26 mouse cellular contexts compared by ENCODE assay signal in the genomic region with DNA sequence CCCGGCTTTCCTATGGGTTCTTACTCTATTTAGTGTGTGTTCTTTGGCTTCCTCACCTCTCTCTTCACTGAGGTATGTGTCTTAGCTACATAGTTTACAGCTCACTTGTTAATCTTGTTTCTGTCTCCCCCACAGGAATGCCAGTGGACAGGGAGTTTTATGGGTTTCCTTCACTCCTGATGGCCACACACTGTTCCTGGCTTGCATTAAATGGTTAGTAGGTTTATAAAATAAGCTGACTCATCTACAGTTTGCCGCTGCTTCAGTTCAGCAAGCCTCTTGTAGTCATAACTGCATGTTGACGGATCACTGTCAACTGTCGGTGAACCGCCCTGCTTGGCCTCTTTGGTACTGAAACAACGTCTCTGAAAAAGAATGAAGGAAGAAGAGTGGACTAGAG.
"Had no signal": no experiment of that assay in that cellular context is flagged by ENCODE, and none has a peak within 500 bp of the region (broad histone marks: within the 10 kb centered on the region; RNA-seq: fewer than 3 reads in every experiment).

No protein-coding gene starts in this region.

- H3K4me3 ChIP-seq: heart, embryonic 10.5 days; heart, embryonic 12.5 days; hindbrain, embryonic 10.5 days; hindbrain, embryonic 12.5 days; layer of hippocampus, adult 2 months; left cerebral cortex, adult 2 months; limb, embryonic 10.5 days; limb, embryonic 12.5 days; liver, embryonic 13.5 days; liver, embryonic 15.5 days had no signal

- DNase-seq: gastrocnemius, postnatal 14 days; gastrocnemius, postnatal 36 days; heart, adult 18-20 months; heart, postnatal 10 days; heart, postnatal 4 days; kidney, adult 18-20 months; kidney, adult 8-10 months; kidney, postnatal 10 days; kidney, postnatal 25 days; kidney, postnatal 4 days; liver; liver, embryonic 13.5 days had no signal

- H3K9me3 ChIP-seq: limb, embryonic 10.5 days had no signal

- H3K27ac ChIP-seq: heart, embryonic 10.5 days; hindbrain, embryonic 10.5 days; hindbrain, embryonic 12.5 days; hindbrain, embryonic 14.5 days; layer of hippocampus, adult 2 months; left cerebral cortex, adult 2 months; limb, embryonic 10.5 days; limb, embryonic 12.5 days; liver, embryonic 13.5 days; liver, embryonic 15.5 days had no signal

- H3K27me3 ChIP-seq: heart, embryonic 12.5 days; hindbrain, embryonic 12.5 days; limb, embryonic 12.5 days; liver, embryonic 13.5 days; liver, embryonic 15.5 days had no signal

- H3K9ac ChIP-seq: heart, embryonic 12.5 days; hindbrain, embryonic 12.5 days; hindbrain, embryonic 14.5 days; limb, embryonic 12.5 days; liver, embryonic 13.5 days; liver, embryonic 15.5 days had no signal

- ATAC-seq: hindbrain, embryonic 16.5 days; inflammation-experienced regulatory T-cells, adult 6 months; intestine, embryonic 16.5 days had no signal

- H3K4me1 ChIP-seq: heart, embryonic 10.5 days; heart, embryonic 12.5 days; hindbrain, embryonic 10.5 days; hindbrain, embryonic 12.5 days; limb, embryonic 10.5 days; limb, embryonic 12.5 days; liver, embryonic 13.5 days; liver, embryonic 15.5 days had no signal

- H3K36me3 ChIP-seq: heart, embryonic 10.5 days; heart, embryonic 12.5 days; hindbrain, embryonic 10.5 days; hindbrain, embryonic 12.5 days; limb, embryonic 10.5 days; limb, embryonic 12.5 days; liver, embryonic 13.5 days; liver, embryonic 15.5 days had no signal

- H3K4me2 ChIP-seq: heart, embryonic 12.5 days; hindbrain, embryonic 12.5 days; hindbrain, embryonic 14.5 days; limb, embryonic 12.5 days; liver, embryonic 11.5 days; liver, embryonic 13.5 days; liver, embryonic 15.5 days had no signal
